Mouse (Mus musculus) left cerebral cortex, postnatal 10 days (tissue): ENCODE measurements at regions not wholly inside any gene's neighbourhood (a gene's known extent, or its start where the extent isn't known, plus 50 kb on each side); places are given as distances from the start of the nearest gene placed in this dataset.

Experiments used
- DNase-seq, 2 experiments: peaks; one replicate each; pipeline ENCODE4 v3.0.0; 2021 to 2022; ENCODE audit warnings: low spot score in 2 of 2, mixed read lengths in 1 of 2; ENCODE audit errors: extremely low spot score in 1 of 2
- intact Hi-C: fragments of 180-260 bp; cut with DNase I; formaldehyde crosslinking; loops from one replicate; pipeline ENCODE4 v1.15.1; 2025

- DNase-seq: peak in 1 of 2 experiments; percentile 31
- intact Hi-C loops: no loop called here
Measured at GRCm38 (mm10) chr17:75776611-75777010, 224.9 kb upstream of the Fam98a start.

DNA sequence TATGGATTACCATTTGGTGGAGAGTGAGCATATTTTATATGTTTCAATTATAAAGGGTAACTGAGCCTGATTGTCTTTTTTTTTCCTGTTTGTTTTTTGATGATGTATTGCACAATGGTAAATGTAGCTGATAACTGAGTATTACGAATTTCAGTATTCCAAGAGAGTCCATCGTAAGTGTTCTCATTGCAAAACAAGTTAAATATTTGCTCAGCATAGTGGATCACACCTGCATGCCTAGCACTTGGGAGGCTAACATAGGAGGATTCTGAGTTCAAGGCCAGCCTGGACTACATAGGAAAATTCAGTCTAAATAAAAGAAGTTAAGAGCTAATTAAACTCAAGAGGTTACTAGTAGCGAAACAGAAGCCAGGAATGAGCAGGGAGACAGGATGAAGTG is 223.8 kb upstream of the Fam98a start:
- DNase-seq: no peak
- intact Hi-C loops: no loop called here

DNA sequence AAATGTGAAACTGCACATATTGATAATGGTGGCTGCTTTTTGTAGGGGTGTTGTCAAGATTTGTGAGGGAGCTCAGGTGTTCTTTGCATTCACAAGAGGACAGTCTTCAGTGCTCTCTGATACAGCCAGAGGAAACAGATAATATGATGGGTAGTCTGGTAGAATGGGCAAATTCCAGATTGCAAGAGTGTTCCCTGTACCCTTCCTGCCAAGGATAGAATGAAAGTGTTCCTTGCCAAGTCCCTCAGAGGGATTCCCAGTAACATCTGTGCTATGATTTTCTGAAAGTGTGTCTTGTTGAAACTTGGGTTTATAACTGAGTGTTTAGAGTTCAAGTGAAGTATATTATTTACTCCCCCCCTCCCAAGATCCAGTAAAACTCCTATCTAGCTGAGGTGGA is 221.1 kb upstream of the Fam98a start:
- no peak for DNase-seq
- intact Hi-C loops: no loop called here

DNA sequence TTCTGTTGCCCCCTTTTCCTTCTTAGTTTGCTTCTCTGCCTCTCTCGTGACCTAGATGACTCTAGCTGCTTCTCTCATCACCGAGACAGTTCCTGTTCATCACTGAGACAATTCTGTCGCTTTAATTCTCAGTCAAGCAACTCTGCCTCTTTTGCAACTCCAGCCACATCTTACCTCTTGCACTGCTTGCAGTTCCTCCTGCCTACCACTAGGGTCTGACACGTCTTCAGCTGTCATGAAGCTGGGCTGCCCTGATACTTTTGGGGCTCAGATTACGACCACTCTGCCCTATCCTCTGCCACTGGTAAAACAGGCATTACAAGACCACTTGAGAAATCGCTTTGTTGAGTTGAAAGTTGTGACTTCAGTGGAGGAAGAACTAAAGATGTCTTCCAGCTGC is 216.9 kb upstream of the Fam98a start:
- intact Hi-C loops: no loop called here
- no peak for DNase-seq

DNA sequence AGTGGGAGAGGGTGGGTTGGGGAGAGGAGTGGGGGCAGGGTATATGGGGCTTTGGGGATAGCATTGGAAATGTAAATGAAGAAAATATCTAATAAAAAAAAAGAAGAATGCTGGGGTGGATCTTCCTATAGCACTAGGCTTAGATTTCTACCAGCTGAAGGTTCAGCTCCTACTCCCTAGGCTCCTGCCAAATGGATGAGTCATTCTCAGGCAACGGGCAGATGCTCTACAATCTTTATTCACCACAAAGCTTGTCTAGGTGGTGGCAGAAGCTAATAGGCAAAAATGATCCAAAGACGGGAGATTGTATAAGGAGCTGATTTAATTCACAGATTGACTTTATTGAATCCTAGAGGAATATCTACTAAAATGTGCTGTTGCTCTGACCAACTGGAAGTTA is 211.6 kb upstream of the Fam98a start:
- DNase-seq: no peak
- intact Hi-C loops: no loop called here

- DNase-seq: no peak
- intact Hi-C loops: no loop called here
Measured at GRCm38 (mm10) chr17:75756487-75756886, 204.7 kb upstream of the Fam98a start.

GRCm38 (mm10) chr17:75716458-75716857 is 164.7 kb upstream of the Fam98a start:
- intact Hi-C loops: no loop called here
- no peak for DNase-seq

- DNase-seq: no peak
- intact Hi-C loops: no loop called here
Measured at GRCm38 (mm10) chr17:75714578-75714977, 162.8 kb upstream of the Fam98a start.

DNA sequence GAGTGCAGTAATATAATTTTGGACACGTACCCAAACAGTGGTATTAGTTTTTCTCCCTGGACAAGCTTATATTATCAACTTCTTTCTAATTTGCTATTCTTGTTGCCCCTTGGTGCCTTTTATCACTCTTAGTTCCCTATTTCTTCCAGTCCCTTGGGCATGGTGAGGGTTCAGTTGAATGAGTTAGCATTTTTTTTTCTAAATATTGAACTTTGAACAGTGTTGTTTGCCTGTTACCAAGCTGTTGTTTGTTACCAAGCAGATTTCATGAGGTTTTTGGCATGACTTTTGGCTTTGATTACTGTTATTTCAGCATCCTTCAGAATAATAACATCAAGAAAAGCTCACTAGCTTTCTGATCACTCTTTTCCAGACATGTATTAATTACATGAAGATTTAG is 162.3 kb upstream of the Fam98a start:
- intact Hi-C loops: no loop called here
- DNase-seq: no peak

DNA sequence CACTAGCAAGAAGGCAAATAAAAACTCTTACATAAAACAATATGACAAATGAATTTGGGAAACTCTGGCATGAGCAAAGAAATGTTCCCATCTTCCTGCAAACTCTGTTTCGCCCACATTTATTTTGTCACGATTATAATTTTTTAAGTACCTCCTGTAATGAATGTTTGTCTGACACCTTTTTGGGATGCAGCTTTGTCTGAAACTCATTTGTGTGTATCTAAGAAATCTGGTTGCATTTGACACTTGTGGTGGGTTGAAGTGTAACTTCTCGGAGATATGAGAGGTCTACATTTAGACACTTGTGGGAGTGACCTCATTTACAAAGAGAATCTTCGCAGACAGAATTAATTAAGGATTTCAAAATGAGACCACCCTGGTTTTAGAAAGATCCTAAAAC is 155.9 kb upstream of the Fam98a start:
- intact Hi-C loops: no loop called here
- DNase-seq: no peak

DNA sequence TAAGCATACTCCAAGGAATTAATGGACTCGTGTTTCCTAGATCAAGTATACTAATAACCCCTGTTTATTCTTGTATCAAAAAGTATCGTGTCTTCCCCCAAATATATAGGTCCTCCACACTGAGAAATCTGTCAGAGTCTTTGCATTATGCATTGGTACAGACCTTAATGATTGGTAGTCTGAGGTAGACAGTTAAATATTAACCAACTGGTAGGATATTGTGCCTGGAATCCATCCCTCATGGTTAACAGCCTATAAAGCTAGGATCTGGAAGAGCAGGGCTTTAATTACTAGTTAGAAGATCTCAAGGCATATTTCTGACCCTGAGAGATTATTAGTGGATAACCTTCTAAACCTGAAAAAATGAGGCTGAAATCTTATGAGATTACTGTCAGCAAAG is 153.6 kb upstream of the Fam98a start:
- no peak for DNase-seq
- intact Hi-C loops: no loop called here

DNA sequence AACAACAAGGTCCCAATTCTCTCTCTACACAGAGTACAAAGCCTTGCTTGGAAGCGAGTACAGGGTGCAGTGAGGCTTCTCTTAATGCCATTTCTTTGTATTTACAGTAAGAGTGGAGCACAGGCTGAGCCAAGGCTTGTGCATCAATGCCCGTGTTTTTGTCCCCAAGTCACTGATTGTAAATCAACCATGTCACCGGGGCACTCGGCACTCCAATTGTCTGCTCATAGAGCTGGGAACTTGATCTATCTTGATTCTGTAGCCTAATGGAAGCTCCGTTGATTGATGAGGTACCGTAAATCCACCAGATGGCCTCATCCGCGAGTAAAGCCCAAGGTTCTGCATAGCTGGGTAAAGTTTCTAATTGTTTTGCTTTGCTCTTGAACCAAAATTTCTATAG is 152.1 kb upstream of the Fam98a start:
- no peak for DNase-seq
- intact Hi-C loops: no loop called here

DNA sequence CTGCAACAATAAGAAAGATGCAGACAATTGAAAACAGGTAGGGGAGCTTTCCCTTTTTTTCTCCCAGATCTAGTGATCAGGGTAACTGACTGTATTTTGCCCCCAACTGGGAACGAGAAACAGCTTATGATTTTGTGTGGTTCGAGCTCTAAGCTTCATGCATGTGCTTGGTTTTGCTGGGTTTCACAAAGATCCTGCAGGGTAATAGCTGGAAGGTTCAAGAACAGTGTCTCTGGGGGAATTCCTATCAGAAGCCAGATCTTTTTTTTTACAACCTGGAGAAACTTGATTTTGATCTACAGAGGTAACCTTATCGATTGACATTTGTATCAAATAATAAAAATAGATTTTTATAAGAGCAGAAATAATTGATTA is 145.0 kb upstream of the Fam98a start:
- DNase-seq: no peak
- intact Hi-C loops: no loop called here

GRCm38 (mm10) chr17:75696103-75696728 is 144.5 kb upstream of the Fam98a start:
- intact Hi-C loops: no loop called here
- DNase-seq: no peak

DNA sequence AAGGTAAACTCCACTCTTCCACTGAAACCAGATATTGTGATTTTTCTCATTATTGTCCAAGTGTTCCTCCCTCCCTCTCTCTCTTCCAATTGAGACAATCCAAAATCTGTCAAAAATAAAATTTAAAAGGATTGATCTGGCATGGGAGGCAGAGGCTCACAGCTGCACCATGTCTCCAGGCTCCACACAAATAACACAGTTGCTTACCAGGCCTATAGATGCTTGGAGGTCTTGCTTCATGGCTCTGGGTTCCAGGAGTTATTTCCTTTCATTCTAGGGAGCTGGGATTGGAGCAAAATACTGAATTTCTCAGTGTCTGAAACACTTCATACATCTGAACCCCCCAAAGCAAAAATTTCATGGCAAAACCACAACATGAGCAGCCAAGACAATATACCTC is 134.2 kb upstream of the Fam98a start:
- intact Hi-C loops: no loop called here
- no peak for DNase-seq

DNA sequence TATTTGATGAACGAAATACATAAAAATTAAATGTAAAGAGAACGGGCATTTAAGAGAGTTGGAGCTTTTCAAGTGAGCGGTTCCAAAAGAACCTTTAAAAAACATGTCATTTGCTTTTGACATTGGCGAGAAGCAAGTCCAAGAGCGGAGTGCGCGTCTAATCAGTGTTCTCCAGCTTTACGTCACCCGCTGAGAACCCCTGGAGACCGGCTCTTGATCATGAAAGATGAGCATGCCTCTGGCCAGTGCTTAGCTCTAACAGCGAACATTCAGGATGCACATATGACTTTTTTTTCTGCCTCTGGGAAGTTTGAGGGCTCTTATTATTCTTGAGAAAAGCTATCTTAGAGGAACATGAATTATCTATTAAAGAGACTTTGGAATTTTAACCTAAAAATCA is 95.2 kb upstream of the Fam98a start:
- no peak for DNase-seq

GRCm38 (mm10) chr17:75644698-75645097 is 93.0 kb upstream of the Fam98a start:
- DNase-seq: no peak
- intact Hi-C loops: no loop called here

More for the DNA sequence above, 95.2 kb upstream of the Fam98a start:
- intact Hi-C loops: no loop called here

GRCm38 (mm10) chr17:75642311-75642710 is 90.6 kb upstream of the Fam98a start:
- intact Hi-C loops: no loop called here
- DNase-seq: no peak

DNA sequence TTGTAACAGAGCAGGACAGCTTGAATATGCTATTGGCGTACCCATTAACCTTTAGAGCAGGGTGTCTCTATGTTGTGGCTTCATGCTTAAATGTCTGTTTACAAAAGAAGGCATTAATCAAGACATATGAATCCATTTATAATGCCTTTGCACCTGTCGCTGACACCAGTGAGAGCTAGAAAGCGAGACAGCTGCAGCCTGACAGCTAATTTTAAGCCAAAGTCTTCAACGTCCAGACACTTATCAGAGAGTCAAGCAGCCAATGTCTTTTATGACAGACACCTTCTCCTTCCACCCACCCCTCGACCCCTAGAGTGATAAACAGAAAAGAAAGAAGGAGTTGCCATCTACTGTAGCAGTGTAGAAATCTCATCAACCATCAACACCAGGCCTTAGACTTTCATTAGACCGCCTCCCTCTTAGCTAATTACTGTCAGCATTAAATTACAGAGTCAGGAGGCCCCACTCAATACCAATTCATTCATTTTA is 89.3 kb upstream of the Fam98a start:
- intact Hi-C loops: no loop called here
- DNase-seq: no peak

GRCm38 (mm10) chr17:75640575-75640974 is 88.8 kb upstream of the Fam98a start:
- no peak for DNase-seq
- intact Hi-C loops: no loop called here

GRCm38 (mm10) chr17:75629857-75630256 is 78.1 kb upstream of the Fam98a start:
- DNase-seq: peak in 1 of 2 experiments; percentile 15
- intact Hi-C loops: no loop called here
